Mouse (Mus musculus) cerebellum, adult 2 months (tissue): Measurements from ENCODE around the gene Zfp764.

ENCODE experiments used
- CTCF ChIP-seq: fragments of 200-500 bp; IDR thresholded peaks from 2 replicates; pipeline ENCODE4 v1.5.1; 2011; ENCODE audit warnings: low read depth, mild to moderate bottlenecking, control low read depth, low read length, moderate library complexity, borderline replicate concordance; ENCODE audit not compliant: insufficient read depth
- POLR2A ChIP-seq: fragments of 200-500 bp; IDR thresholded peaks from 2 replicates; pipeline ENCODE4 v1.6.1; 2011; ENCODE audit warnings: low read length, control low read depth, borderline replicate concordance; ENCODE audit not compliant: insufficient read depth

DNA sequence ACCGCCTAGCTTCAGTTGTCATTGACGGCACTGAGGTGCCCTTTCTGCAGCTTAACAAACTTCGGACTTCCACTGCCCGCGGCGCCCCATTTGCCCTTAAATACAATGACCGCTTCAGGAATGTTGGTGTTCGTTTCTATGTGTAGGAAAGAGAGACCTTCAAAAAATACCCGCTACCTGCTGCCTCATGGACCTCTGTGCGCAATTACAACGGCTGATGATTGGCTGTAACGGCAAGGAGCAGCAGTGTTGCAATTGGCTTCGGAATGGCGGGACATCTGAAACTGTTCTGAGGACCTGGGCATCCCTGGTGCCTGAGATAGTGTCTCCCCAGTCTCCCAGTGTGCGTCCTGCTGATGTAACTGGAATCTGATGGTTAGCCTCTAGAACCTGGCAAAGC lies 15.6 kb upstream of the Zfp764 start:
- TF ChIP-seq POLR2A (no peak), CTCF (no peak)
